Mouse (Mus musculus): ENCODE data around the gene Asns. TPM values are rescaled to one million over a fixed set of nuclear protein-coding genes. Genes with fewer than 3 reads are reported as not detected.
A peak's percentile ranks its signal among the peaks of the same experiment; 100 is the strongest.

Gene Asns
- total RNA-seq (2021), result 10 to 100 TPM; 29.9 to 34.2 TPM
- long read RNA-seq, experiment 1, transcript Asns-201 (12 exons, 2,001 nt), result major isoform, 27 of 28 reads
- long read RNA-seq, experiment 1, partial matches to known transcripts, result 1 of 28 reads
- long read RNA-seq, experiment 1, other reads (novel, unspliced or antisense), result 0 of 28 reads
- long read RNA-seq, experiment 2, transcript Asns-201 (12 exons, 2,001 nt), result major isoform, 59 of 67 reads
- long read RNA-seq, experiment 2, partial matches to known transcripts, result 1 of 67 reads
- long read RNA-seq, experiment 2, other reads (novel, unspliced or antisense), result 7 of 67 reads

- DNase-seq (ENCODE audit: low spot score in 2 of 2), result peak; percentile 36 to 59
Observed at GRCm38 (mm10) chr6:7692884-7693585, at the start of gene Asns. Gene Asns, minus strand, starts transcription at chr6:7693254.

GRCm38 (mm10) chr6:7741721-7742120 lies 48.7 kb upstream of the Asns start:
- DNase-seq (ENCODE audit: low spot score in 2 of 2), result no peak

- DNase-seq (ENCODE audit: low spot score in 2 of 2), result no peak
Observed at GRCm38 (mm10) chr6:7737842-7738241, 44.8 kb upstream of the Asns start.

GRCm38 (mm10) chr6:7732754-7733708 lies 40.0 kb upstream of the Asns start:
- DNase-seq (ENCODE audit: low spot score in 2 of 2), result peak; percentile 36 to 78

GRCm38 (mm10) chr6:7732097-7732496 lies 39.0 kb upstream of the Asns start:
- no peak for DNase-seq (ENCODE audit: low spot score in 2 of 2)

- DNase-seq (ENCODE audit: low spot score in 2 of 2), result no peak
Observed at GRCm38 (mm10) chr6:7729128-7729527, 36.1 kb upstream of the Asns start.

- DNase-seq (ENCODE audit: low spot score in 2 of 2), result no peak
Observed at GRCm38 (mm10) chr6:7728241-7728640, 35.2 kb upstream of the Asns start.

- no peak for DNase-seq (ENCODE audit: low spot score in 2 of 2)
Observed at GRCm38 (mm10) chr6:7716236-7716635, 23.2 kb upstream of the Asns start.

- no peak for DNase-seq (ENCODE audit: low spot score in 2 of 2)
Observed at GRCm38 (mm10) chr6:7714230-7714629, 21.2 kb upstream of the Asns start.

- DNase-seq (ENCODE audit: low spot score in 2 of 2), result no peak
Observed at GRCm38 (mm10) chr6:7711837-7712330, 18.8 kb upstream of the Asns start.

- no peak for DNase-seq (ENCODE audit: low spot score in 2 of 2)
Observed at GRCm38 (mm10) chr6:7708246-7708645, 15.2 kb upstream of the Asns start.

- no peak for DNase-seq (ENCODE audit: low spot score in 2 of 2)
Observed at GRCm38 (mm10) chr6:7706796-7707195, 13.7 kb upstream of the Asns start.

GRCm38 (mm10) chr6:7697999-7698699 lies 5.1 kb upstream of the Asns start:
- DNase-seq (ENCODE audit: low spot score in 2 of 2), result no peak

GRCm38 (mm10) chr6:7697077-7697643 lies 4.1 kb upstream of the Asns start:
- no peak for DNase-seq (ENCODE audit: low spot score in 2 of 2)

- DNase-seq (ENCODE audit: low spot score in 2 of 2), result no peak
Observed at GRCm38 (mm10) chr6:7696641-7697040, 3.6 kb upstream of the Asns start.

- DNase-seq (ENCODE audit: low spot score in 2 of 2), result no peak
Observed at GRCm38 (mm10) chr6:7695901-7696300, 2.8 kb upstream of the Asns start.

GRCm38 (mm10) chr6:7693666-7694065 lies 612 bp upstream of the Asns start:
- no peak for DNase-seq (ENCODE audit: low spot score in 2 of 2)

GRCm38 (mm10) chr6:7692451-7692850 lies 603 bp downstream of the Asns start:
- DNase-seq (ENCODE audit: low spot score in 2 of 2), result no peak

GRCm38 (mm10) chr6:7692037-7692436 lies 1.0 kb downstream of the Asns start:
- DNase-seq (ENCODE audit: low spot score in 2 of 2), result no peak

GRCm38 (mm10) chr6:7690456-7690855 lies 2.6 kb downstream of the Asns start:
- no peak for DNase-seq (ENCODE audit: low spot score in 2 of 2)
